Mouse (Mus musculus) heart, embryonic 14.5 days (tissue): ENCODE data around the gene Slc35b4. TPM values are rescaled to one million over a fixed set of nuclear protein-coding genes. Genes with fewer than 3 reads are reported as not detected.

ENCODE experiments used
- ATAC-seq: fragments of 200-750 bp; cut with Nextera tagmentation; 2 replicates; pipeline ENCODE4 v1.8.0; 2017; ENCODE audit warnings: low read depth, moderate TSS enrichment; ENCODE audit not compliant: insufficient number of reproducible peaks, insufficient read depth, low FRiP score
- H3K27ac ChIP-seq, 2 experiments: fragments of 200-500 bp in 1 of 2; fragments of 300-500 bp in 1 of 2; sonication (generic) in 1 of 2; replicated peaks in 1 of 2; 2 replicates each; pipeline ENCODE4 v1.5.1; 2012 to 2014; ENCODE audit warnings: low read depth in 2 of 2, low read length in 2 of 2, control low read depth in 1 of 2, mild to moderate bottlenecking in 1 of 2, mixed read lengths in 1 of 2; ENCODE audit not compliant: control insufficient read depth in 1 of 2, insufficient read depth in 1 of 2
- H3K27me3 ChIP-seq: fragments of 300-500 bp; sonication (generic); 2 replicates; pipeline ENCODE4 v1.6.1; 2014; ENCODE audit warnings: mild to moderate bottlenecking, low read length, control low read depth; ENCODE audit not compliant: control insufficient read depth, insufficient read depth
- H3K36me3 ChIP-seq: fragments of 300-500 bp; sonication (generic); 2 replicates; pipeline ENCODE4 v1.6.1; 2014; ENCODE audit warnings: mild to moderate bottlenecking, control low read depth, low read length, mixed read lengths; ENCODE audit not compliant: control insufficient read depth, insufficient read depth
- H3K4me1 ChIP-seq, 2 experiments: fragments of 200-500 bp in 1 of 2; fragments of 300-500 bp in 1 of 2; sonication (generic) in 1 of 2; 2 replicates each; pipeline ENCODE4 v1.6.1; 2012 to 2014; ENCODE audit warnings: low read length in 2 of 2, control low read depth in 1 of 2, mixed read lengths in 1 of 2; ENCODE audit not compliant: control insufficient read depth in 2 of 2, insufficient read depth in 2 of 2
- H3K4me2 ChIP-seq: fragments of 300-500 bp; sonication (generic); 2 replicates; pipeline ENCODE4 v1.6.1; 2014; ENCODE audit warnings: mild to moderate bottlenecking, low read length
- H3K4me3 ChIP-seq, 2 experiments: fragments of 200-500 bp in 1 of 2; fragments of 300-500 bp in 1 of 2; sonication (generic) in 1 of 2; 2 replicates each; pipeline ENCODE4 v1.5.1; 2012 to 2014; ENCODE audit warnings: low read length in 2 of 2, mild to moderate bottlenecking in 2 of 2, control low read depth in 1 of 2, low read depth in 1 of 2, moderate library complexity in 1 of 2; ENCODE audit not compliant: control insufficient read depth in 1 of 2, insufficient read depth in 1 of 2
- H3K9ac ChIP-seq: fragments of 300-500 bp; sonication (generic); 2 replicates; pipeline ENCODE4 v1.6.1; 2014; ENCODE audit warnings: mild to moderate bottlenecking, low read length
- H3K9me3 ChIP-seq: fragments of 300-500 bp; sonication (generic); 2 replicates; pipeline ENCODE4 v1.6.1; 2016; ENCODE audit warnings: low read length, control low read depth; ENCODE audit not compliant: control insufficient read depth
- WGBS: fragments of 180-500 bp; shearing (Covaris S2); extraction: QIAGEN DNeasy Blood & Tissue Kit; methylation state at CpG from one replicate; pipeline ENCODE4 v1.1.7; 2014; 5-methylcytosine and 5-hydroxymethylcytosine counted together
- polyA plus RNA-seq: library from polyadenylated mRNA; unstranded; fragments of >200 nt; fragmentation: Nextera tagmentation; extraction: Ambion mirVana; gene quantifications from 2 replicates; pipeline ENCODE4 v1.2.1, GENCODE M21; 2014

The Slc35b4 gene
- polyA plus RNA-seq, 1 experiment from 2014 or later = 39.9 TPM

DNA sequence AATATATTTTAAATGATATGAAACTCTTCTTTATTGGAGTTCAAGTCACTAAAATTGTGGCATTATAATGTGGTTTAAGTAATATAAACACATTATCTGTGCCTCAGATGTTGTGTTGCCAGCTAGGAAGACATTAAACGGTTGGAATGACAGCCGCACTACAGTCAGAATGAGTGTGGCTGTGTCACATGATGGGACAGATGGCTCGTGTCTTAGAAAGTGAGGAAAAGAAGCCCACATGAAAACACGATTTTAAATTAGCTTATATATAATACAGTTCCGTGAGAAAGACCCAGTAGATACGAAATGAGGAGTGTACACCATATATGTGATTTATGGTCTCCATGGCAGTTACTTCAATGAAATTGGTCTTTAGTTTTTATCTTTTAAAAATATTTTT lies 65.5 kb downstream of the Slc35b4 start:
- Histone ChIP-seq H3K4me1 (no peaks in the 10 kb centered on the region), H3K4me2 (no peak overlapping the region), H3K27me3 (no peaks in the 10 kb centered on the region), H3K9me3 (no peaks in the 10 kb centered on the region), H3K9ac (no peak overlapping the region), H3K27ac (no peak overlapping the region), H3K4me3 (no peak overlapping the region), H3K36me3 (no peaks in the 10 kb centered on the region)
- WGBS = 71% methylated on average over 6 of the region's 6 CpGs
- ATAC-seq = no peak

DNA sequence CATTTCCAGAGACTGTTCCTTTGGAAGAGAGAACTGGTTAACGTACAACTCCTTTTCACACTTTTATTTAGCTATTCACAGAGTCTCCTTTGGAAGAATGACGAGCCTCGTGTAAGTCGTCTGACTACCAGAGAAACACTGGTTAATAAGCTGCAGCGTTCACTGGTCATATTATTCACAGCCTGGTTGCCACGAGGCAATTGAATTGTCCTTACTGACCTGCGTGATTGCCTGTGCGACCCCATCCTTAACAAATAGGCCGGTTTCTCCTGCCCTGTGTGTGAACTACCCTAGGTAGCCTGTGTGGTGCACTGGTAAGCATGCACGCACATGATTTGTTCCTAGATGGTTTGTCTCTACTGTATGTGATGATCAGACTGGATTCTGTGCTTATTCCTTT lies 66.3 kb downstream of the Slc35b4 start:
- no peaks in the 10 kb centered on the region for H3K27me3 ChIP-seq
- H3K27ac ChIP-seq = no peak overlapping the region
- no peaks in the 10 kb centered on the region for H3K36me3 ChIP-seq
- H3K4me3 ChIP-seq = no peak overlapping the region
- H3K4me2 ChIP-seq = no peak overlapping the region
- no peaks in the 10 kb centered on the region for H3K4me1 ChIP-seq
- H3K9ac ChIP-seq = no peak overlapping the region
- 79% methylated on average over 10 of the region's 10 CpGs for WGBS
- no peaks in the 10 kb centered on the region for H3K9me3 ChIP-seq
- ATAC-seq = no peak

Other genes starting within 250 kb of the Slc35b4 start
- 0.59 and 0.63 TPM in 2 replicates for gene Lrguk, start 147.7 kb downstream of the Slc35b4 start, polyA plus RNA-seq
- 183 and 187 TPM in 2 replicates for gene Akr1b3, start 140.4 kb upstream of the Slc35b4 start, polyA plus RNA-seq
- gene Akr1b8, start 177.0 kb upstream of the Slc35b4 start, polyA plus RNA-seq = 11.3 and 11.5 TPM in 2 replicates
- 70.9 and 73.0 TPM in 2 replicates for gene Akr1b10, start 207.1 kb upstream of the Slc35b4 start, polyA plus RNA-seq
- gene Akr1b7, start 235.2 kb upstream of the Slc35b4 start, polyA plus RNA-seq = 0.15 TPM in 1 of 2 replicates, not detected in the other